Mouse (Mus musculus) gastrocnemius, adult 2 months (tissue): ENCODE data around the gene Mef2a. TPM values are rescaled to one million over a fixed set of nuclear protein-coding genes. Genes with fewer than 3 reads are reported as not detected.
A peak's percentile ranks its signal among the peaks of the same experiment; 100 is the strongest.
"Not testable (repeated sequence)": the region's sequence is repeated elsewhere in the genome, so short reads cannot be mapped to it uniquely, and the experiment has no call there.

ENCODE experiments used
- DNase-seq: peaks from one replicate; pipeline ENCODE4 v3.0.0; 2022
- H3K27ac ChIP-seq: fragments of 200-600 bp; 2 replicates; pipeline ENCODE4 v1.8.1; 2022; ENCODE audit warnings: mild to moderate bottlenecking
- H3K4me3 ChIP-seq: fragments of 200-600 bp; 2 replicates; pipeline ENCODE4 v1.8.1; 2022; ENCODE audit warnings: mild to moderate bottlenecking, moderate library complexity
- CTCF ChIP-seq: fragments of 200-600 bp; IDR thresholded peaks from 2 replicates; pipeline ENCODE4 v1.8.1; 2022; ENCODE audit warnings: antibody characterized with exemption, mild to moderate bottlenecking, moderate library complexity
- intact Hi-C: fragments of 180-260 bp; cut with DNase I; formaldehyde crosslinking; loops from one replicate; pipeline ENCODE4 v1.15.1; 2025
- total RNA-seq, 2 experiments: library from RNA; stranded (reverse); gene quantifications; 2 replicates each; pipeline ENCODE4 v1.2.3; 2021

The Mef2a gene
- total RNA-seq, 2 experiments from 2014 or later, result 92.2 to 93.2 TPM

DNA sequence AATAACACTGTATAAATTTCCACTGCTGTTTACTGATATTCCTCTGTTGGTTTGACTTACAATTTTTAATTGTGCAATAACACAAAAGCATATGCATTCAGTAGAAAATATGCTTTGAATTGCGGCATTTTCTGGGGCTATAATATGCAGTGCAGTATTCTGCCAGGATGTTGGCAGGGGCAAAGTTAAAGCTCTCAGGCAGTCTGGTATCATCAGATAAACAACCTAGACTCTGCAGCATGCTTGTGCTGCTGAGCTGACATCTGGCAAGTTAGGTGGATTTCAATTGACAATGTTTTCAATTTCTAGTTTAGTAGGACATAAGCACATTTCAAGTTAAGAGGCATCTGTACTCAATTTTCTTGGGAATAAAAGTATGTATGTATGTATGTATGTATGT is 81.3 kb downstream of the Mef2a start:
- intact Hi-C loops, result no loop called here
- no peak for DNase-seq
- Histone ChIP-seq H3K4me3 (no peak overlapping the region), H3K27ac (no peak overlapping the region)
- no peak for TF ChIP-seq CTCF

DNA sequence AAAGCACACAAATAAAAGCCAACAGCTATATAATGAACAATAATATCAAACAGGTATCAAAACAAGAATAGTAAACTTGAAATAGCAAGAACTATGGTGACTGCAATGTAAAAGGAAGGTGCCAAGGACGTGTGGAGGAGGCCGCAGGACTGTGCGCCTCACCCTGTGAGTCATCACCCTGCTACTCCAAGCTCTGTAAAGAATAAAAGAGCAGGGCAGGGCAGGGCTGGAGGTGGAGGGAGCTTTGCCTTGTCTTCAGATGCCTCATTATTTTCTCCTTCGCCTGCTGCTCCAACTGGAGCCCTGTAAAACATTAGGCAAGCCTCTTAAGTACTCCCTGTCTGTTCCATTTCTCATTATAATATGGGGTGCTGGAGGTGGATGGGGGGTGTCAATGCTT is 85.2 kb downstream of the Mef2a start:
- no peak for TF ChIP-seq CTCF
- intact Hi-C loops, result no loop called here
- Histone ChIP-seq H3K4me3 (no peak overlapping the region), H3K27ac (no peak overlapping the region)
- peak; percentile 20 for DNase-seq

- H3K27ac ChIP-seq, result no peak overlapping the region
- DNase-seq, result no peak
- TF ChIP-seq CTCF, result no peak
- no peak overlapping the region for H3K4me3 ChIP-seq
- intact Hi-C loops, result no loop called here
Measured at GRCm38 (mm10) chr7:67283581-67283980, 89.1 kb downstream of the Mef2a start.

DNA sequence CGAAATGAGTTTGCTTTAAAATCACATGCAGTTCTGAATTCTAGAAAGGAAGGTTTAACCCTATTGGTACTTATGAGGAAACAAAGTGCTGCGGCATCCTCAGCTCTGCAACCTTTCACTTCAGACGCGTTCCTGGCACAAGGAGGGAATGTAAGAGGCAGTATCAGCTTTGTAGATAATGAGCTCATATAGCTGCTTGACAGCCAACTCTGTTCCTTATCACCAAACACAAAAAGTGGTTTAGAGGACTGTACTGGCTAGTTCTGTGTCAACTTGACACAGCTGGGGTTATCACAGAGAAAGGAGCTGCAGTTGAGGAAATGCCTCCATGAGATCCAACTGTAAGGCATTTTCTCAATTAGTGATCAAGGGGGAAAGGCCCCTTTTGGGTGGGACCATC is 102.2 kb downstream of the Mef2a start:
- DNase-seq, intact Hi-C loops, H3K27ac ChIP-seq, H3K4me3 ChIP-seq: not testable (repeated sequence)

GRCm38 (mm10) chr7:67259828-67260563 is 112.7 kb downstream of the Mef2a start:
- peak; percentile 78 for DNase-seq
- no peak overlapping the region for H3K27ac ChIP-seq
- H3K4me3 ChIP-seq, result no peak overlapping the region
- intact Hi-C loops, result no loop called here
- peak; percentile 49 for TF ChIP-seq CTCF

- Histone ChIP-seq H3K4me3 (no peak overlapping the region), H3K27ac (no peak overlapping the region)
- intact Hi-C loops, result no loop called here
- no peak for TF ChIP-seq CTCF
- no peak for DNase-seq
Measured at GRCm38 (mm10) chr7:67246067-67246466, 126.6 kb downstream of the Mef2a start.

GRCm38 (mm10) chr7:67245255-67245654 is 127.4 kb downstream of the Mef2a start:
- TF ChIP-seq CTCF, result no peak
- Histone ChIP-seq H3K27ac (no peak overlapping the region), H3K4me3 (no peak overlapping the region)
- no peak for DNase-seq
- intact Hi-C loops, result no loop called here

- Histone ChIP-seq H3K4me3 (no peak overlapping the region), H3K27ac (peak overlapping the region; percentile 50; the same call in 1 of the 2 replicates)
- intact Hi-C loops, result loop anchor here (1.0 to 5.0 kb wide), 4 partner anchors 128 to 387 kb away; partner anchors contain the start of gene Mef2a
- no peak for DNase-seq
- TF ChIP-seq CTCF, result no peak
Measured at GRCm38 (mm10) chr7:67243894-67244282, 128.8 kb downstream of the Mef2a start.

DNA sequence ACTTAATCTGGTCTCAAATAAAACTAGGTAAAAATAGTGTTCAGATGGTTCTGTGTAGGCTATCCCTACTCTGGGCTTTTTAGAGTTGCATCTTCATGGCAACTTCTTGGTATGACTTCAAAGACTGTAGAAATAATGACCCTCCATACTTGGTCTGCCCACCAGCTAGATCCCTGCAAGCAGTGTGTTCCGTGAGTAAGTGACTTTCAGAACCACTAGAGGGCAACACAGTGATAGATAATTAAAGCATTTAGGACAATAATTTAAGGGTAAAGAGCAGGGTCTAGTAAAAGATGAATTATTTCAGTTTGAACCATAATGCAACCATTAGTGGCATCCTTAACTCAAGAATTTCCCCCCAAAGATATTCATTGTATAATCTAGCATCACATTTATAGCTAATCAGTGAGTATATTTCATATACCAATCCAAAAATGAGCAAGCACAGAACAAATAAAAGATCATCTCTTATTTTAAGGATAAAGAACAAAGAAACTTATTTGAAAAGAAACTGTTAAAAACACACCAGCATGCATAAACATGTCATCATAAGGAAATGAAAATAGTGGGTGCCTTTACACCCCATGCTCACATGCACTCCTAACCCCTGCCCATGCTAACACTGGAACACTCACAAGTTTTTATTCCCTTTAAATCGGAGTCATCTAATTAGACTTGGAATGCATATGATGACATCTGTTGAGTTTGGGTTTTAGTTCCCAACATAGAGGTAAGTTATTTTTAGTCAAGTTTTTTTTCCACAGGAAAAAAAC is 129.4 kb downstream of the Mef2a start:
- TF ChIP-seq CTCF, result peak; percentile 76
- no peak for DNase-seq
- no peak overlapping the region for H3K4me3 ChIP-seq
- H3K27ac ChIP-seq, result peak overlapping the region; percentile 50; the same call in 1 of the 2 replicates
- intact Hi-C loops, result loop anchor here (1.0 to 5.0 kb wide), 4 partner anchors 129 to 388 kb away; partner anchors contain the start of gene Mef2a

- no peak for DNase-seq
- Histone ChIP-seq H3K4me3 (no peak overlapping the region), H3K27ac (no peak overlapping the region)
- TF ChIP-seq CTCF, result no peak
- intact Hi-C loops, result loop anchor here (5.0 kb wide), 3 partner anchors 130 to 260 kb away; partner anchors contain the start of gene Mef2a
Measured at GRCm38 (mm10) chr7:67241969-67242368, 130.7 kb downstream of the Mef2a start.

DNA sequence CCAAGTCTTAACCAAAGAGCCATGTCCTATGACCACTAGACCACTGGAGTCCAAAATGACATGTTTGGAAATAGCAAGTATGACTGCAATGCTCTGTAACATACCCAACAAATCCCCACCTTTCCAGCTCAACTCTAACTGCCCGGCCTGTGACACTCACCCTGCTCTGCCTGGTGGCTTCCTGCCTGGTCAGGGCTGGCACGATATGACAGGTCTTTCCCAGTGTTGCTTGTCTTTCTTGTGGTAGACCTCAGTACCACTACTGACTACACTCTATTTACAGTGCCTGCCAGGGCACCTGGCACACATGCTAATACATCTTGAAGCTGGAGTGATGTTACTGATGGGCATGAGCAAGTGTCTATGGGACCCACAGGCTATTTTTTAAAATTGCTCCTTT is 134.9 kb downstream of the Mef2a start:
- H3K27ac ChIP-seq, result no peak overlapping the region
- intact Hi-C loops, result no loop called here

GRCm38 (mm10) chr7:67236351-67236750 is 136.3 kb downstream of the Mef2a start:
- Histone ChIP-seq H3K27ac (no peak overlapping the region), H3K4me3 (no peak overlapping the region)
- no peak for TF ChIP-seq CTCF
- intact Hi-C loops, result no loop called here
- DNase-seq, result no peak

More for the DNA sequence above, 134.9 kb downstream of the Mef2a start:
- H3K4me3 ChIP-seq, result no peak overlapping the region
- no peak for TF ChIP-seq CTCF
- DNase-seq, result no peak

- TF ChIP-seq CTCF, result peak; percentile 26; the same call in 1 of the 2 replicates
- Histone ChIP-seq H3K27ac (peak overlapping the region; percentile 1; the same call in 1 of the 2 replicates), H3K4me3 (no peak overlapping the region)
- intact Hi-C loops, result no loop called here
- DNase-seq, result peak; percentile 55
Measured at GRCm38 (mm10) chr7:67234797-67235196, 137.9 kb downstream of the Mef2a start.
